Comparison of ENCODE assay signal across 8 mouse cellular contexts in genomic region chr1:157552749-157553451, GRCm38 (mm10). TPM values are rescaled to one million over a fixed set of nuclear protein-coding genes. Genes with fewer than 3 reads are reported as not detected.
DNase-seq lines count a peak whose midpoint lies in the region; ATAC-seq and TF ChIP-seq lines count a peak whose summit lies in the region.

No protein-coding gene starts in this region.

- peak; percentile 54 for ATAC-seq in lung, postnatal 0 days

- WGBS in hindbrain, embryonic 10.5 days = 60% methylated on average over 7 of the region's 7 CpGs
- WGBS in lung, postnatal 0 days = 62% methylated on average over 7 of the region's 7 CpGs

- peaks cover 21 to 55% of the 10 kb centered on the region in 2 experiments for H3K4me1 ChIP-seq in CH12.LX (ENCODE audit: control insufficient read depth in 1 of 2, insufficient read depth in 2 of 2)
- H3K4me1 ChIP-seq in hindbrain, embryonic 10.5 days (replicated peaks) = peaks cover 19% of the 10 kb centered on the region
- peaks cover 3% of the 10 kb centered on the region; the same call in 1 of the 2 replicates for H3K4me1 ChIP-seq in lung, postnatal 0 days (ENCODE audit: insufficient read depth, low read depth, low read length)

- H3K4me3 ChIP-seq in CH12.LX (replicated peaks in 1 of 3; ENCODE audit: low read depth in 2 of 3, low read length in 2 of 3, poor library complexity in 1 of 3) = no peak overlapping the region
- H3K4me3 ChIP-seq in hindbrain, embryonic 10.5 days = no peak overlapping the region
- no peak overlapping the region for H3K4me3 ChIP-seq in lung, postnatal 0 days (ENCODE audit: low read depth, low read length)

- DNase-seq in CH12.LX (ENCODE audit: extremely low read depth) = peak; percentile 80
- DNase-seq in adipocyte (ENCODE audit: low spot score) = peak; percentile 70
- DNase-seq in embryo, embryonic 10 days (ENCODE audit: low spot score) = peak; percentile 83
- peak; percentile 70 for DNase-seq in hindbrain, embryonic 10.5 days (ENCODE audit: low spot score)
- DNase-seq in layer of hippocampus, adult 18-20 months (ENCODE audit: low spot score in 2 of 2) = peak; percentile 72 to 89
- peak; percentile 85 for DNase-seq in lung, postnatal 0 days (ENCODE audit: low spot score)
- DNase-seq in ovary, postnatal 36 days (ENCODE audit: low spot score) = peak; percentile 48
- DNase-seq in thymus, postnatal 36 days = peak; percentile 34 to 35

- no peaks in the 10 kb centered on the region for H3K27me3 ChIP-seq in CH12.LX (replicated peaks)
- H3K27me3 ChIP-seq in hindbrain, embryonic 10.5 days (ENCODE audit: insufficient read depth, poor library complexity, severe bottlenecking) = peaks cover 36% of the 10 kb centered on the region
- no peaks in the 10 kb centered on the region for H3K27me3 ChIP-seq in lung, postnatal 0 days (replicated peaks; ENCODE audit: insufficient read depth, low read length)

- H3K27ac ChIP-seq in CH12.LX (ENCODE audit: insufficient read depth, low read depth) = no peak overlapping the region
- no peak overlapping the region for H3K27ac ChIP-seq in hindbrain, embryonic 10.5 days
- no peak overlapping the region for H3K27ac ChIP-seq in lung, postnatal 0 days (ENCODE audit: low read length)

- no peak overlapping the region for H3K4me2 ChIP-seq in CH12.LX (ENCODE audit: insufficient read depth, low read depth, poor library complexity, severe bottlenecking)
- no peak overlapping the region for H3K4me2 ChIP-seq in lung, postnatal 0 days (replicated peaks; ENCODE audit: low read depth, low read length)

- no peak for TF ChIP-seq POLR2A in CH12.LX (IDR thresholded peaks at IDR 0.05; ENCODE audit: low read depth, low read length)

- in situ Hi-C loops in CH12.LX (cut with MboI; ENCODE audit: low pct_ligation_motif_present, low pct_unique_long_range_greater_than_20kb, low sequenced_read_pairs) = loop anchor here (25.0 kb wide), 1 partner anchor 1109 kb away; no protein-coding TSS in a partner anchor

- no peak for TF ChIP-seq EP300 in CH12.LX (IDR thresholded peaks at IDR 0.05; ENCODE audit: low read length)
- TF ChIP-seq EP300 in lung, postnatal 0 days (IDR thresholded peaks at IDR 0.05) = no peak

- peaks cover 11 to 75% of the 10 kb centered on the region in 2 experiments for H3K36me3 ChIP-seq in CH12.LX (replicated peaks in 1 of 2; ENCODE audit: control insufficient read depth in 1 of 2, insufficient read depth in 1 of 2, low read length in 1 of 2)
- no peaks in the 10 kb centered on the region for H3K36me3 ChIP-seq in hindbrain, embryonic 10.5 days
- H3K36me3 ChIP-seq in lung, postnatal 0 days (ENCODE audit: insufficient read depth, low read length) = no peaks in the 10 kb centered on the region

- no peaks in the 10 kb centered on the region for H3K79me2 ChIP-seq in CH12.LX (replicated peaks; ENCODE audit: control insufficient read depth, extremely low read depth, insufficient read depth, poor library complexity, severe bottlenecking)

- TF ChIP-seq CTCF in CH12.LX (conservative IDR thresholded peaks at IDR 0.05 in 1 of 2, IDR thresholded peaks at IDR 0.05 in 1 of 2; ENCODE audit: low read depth in 2 of 2, low read length in 2 of 2) = peak; percentile 83 to 100
- peak; percentile 97 for TF ChIP-seq CTCF in lung, postnatal 0 days (IDR thresholded peaks at IDR 0.05)

- H3K9me3 ChIP-seq in CH12.LX (replicated peaks; ENCODE audit: low read length) = peaks cover 3% of the 10 kb centered on the region
- H3K9me3 ChIP-seq in hindbrain, embryonic 10.5 days = no peaks in the 10 kb centered on the region
- no peaks in the 10 kb centered on the region for H3K9me3 ChIP-seq in lung, postnatal 0 days (ENCODE audit: low read length)

- peak; percentile 81 for TF ChIP-seq RAD21 in CH12.LX (IDR thresholded peaks at IDR 0.05; ENCODE audit: low read depth, low read length)

- dilution Hi-C loops in CH12.LX (cut with MboI; ENCODE audit: extremely low pct_ligation_motif_present, extremely low pct_unique_long_range_greater_than_20kb, low sequenced_read_pairs) = no loop called here

- H3K9ac ChIP-seq in CH12.LX (ENCODE audit: insufficient read depth, low read depth) = no peak overlapping the region
- H3K9ac ChIP-seq in lung, postnatal 0 days (replicated peaks; ENCODE audit: low read depth) = no peak overlapping the region

TF ChIP-seq in CH12.LX, 34 proteins besides CTCF, POLR2A, EP300 and RAD21:
- no peak for TF ChIP-seq PAX5 (IDR thresholded peaks at IDR 0.05; ENCODE audit: low read length)
- no peak for TF ChIP-seq CHD2 (IDR thresholded peaks at IDR 0.05; ENCODE audit: low read length)
- TF ChIP-seq BHLHE40 (IDR thresholded peaks at IDR 0.05; ENCODE audit: low read depth, low read length) = no peak
- no peak for TF ChIP-seq ETS1 (conservative IDR thresholded peaks at IDR 0.05; ENCODE audit: low read depth, low read length)
- TF ChIP-seq KAT2A (IDR thresholded peaks at IDR 0.05; ENCODE audit: insufficient replicate concordance, low read length) = no peak
- TF ChIP-seq MAX (IDR thresholded peaks at IDR 0.05; ENCODE audit: low read length) = no peak
- TF ChIP-seq USF2 (conservative IDR thresholded peaks at IDR 0.05; ENCODE audit: low read depth, low read length) = no peak
- TF ChIP-seq ZKSCAN1 (IDR thresholded peaks at IDR 0.05; ENCODE audit: borderline replicate concordance, low read depth, low read length) = no peak
- TF ChIP-seq ZNF384 (IDR thresholded peaks at IDR 0.05; ENCODE audit: low read depth, low read length) = no peak
- TF ChIP-seq HCFC1 (IDR thresholded peaks at IDR 0.05; ENCODE audit: low read depth, low read length) = no peak
- TF ChIP-seq JUN (IDR thresholded peaks at IDR 0.05; ENCODE audit: insufficient read depth, low read depth, low read length) = no peak
- no peak for TF ChIP-seq MAZ (IDR thresholded peaks at IDR 0.05; ENCODE audit: low read depth, low read length)
- TF ChIP-seq SMC3 (IDR thresholded peaks at IDR 0.05; ENCODE audit: low read depth, low read length) = peak; percentile 76
- TF ChIP-seq TCF12 (IDR thresholded peaks at IDR 0.05; ENCODE audit: low read depth, low read length) = peak; percentile 34; the same call in 1 of the 2 replicates
- peak; percentile 29; the same call in 1 of the 2 replicates for TF ChIP-seq MEF2A (IDR thresholded peaks at IDR 0.05; ENCODE audit: borderline replicate concordance, low read depth, low read length)
- no peak for TF ChIP-seq UBTF (IDR thresholded peaks at IDR 0.05; ENCODE audit: low read depth, low read length)
- TF ChIP-seq NELFE (IDR thresholded peaks at IDR 0.05; ENCODE audit: low read depth, low read length) = peak; percentile 73; the same call in 1 of the 2 replicates
- no peak for TF ChIP-seq SIN3A (IDR thresholded peaks at IDR 0.05; ENCODE audit: low read length)
- TF ChIP-seq E2F4 (IDR thresholded peaks at IDR 0.05; ENCODE audit: insufficient replicate concordance, low read depth, low read length) = no peak
- no peak for TF ChIP-seq RCOR1 (conservative IDR thresholded peaks at IDR 0.05; ENCODE audit: low read depth, low read length)
- TF ChIP-seq NRF1 (IDR thresholded peaks at IDR 0.05; ENCODE audit: low read depth, low read length) = no peak
- TF ChIP-seq MAFK (IDR thresholded peaks at IDR 0.05; ENCODE audit: insufficient replicate concordance, low read length) = no peak
- TF ChIP-seq USF1 (IDR thresholded peaks at IDR 0.05; ENCODE audit: low read depth, low read length) = no peak
- TF ChIP-seq CHD1 (IDR thresholded peaks at IDR 0.05; ENCODE audit: low read depth, low read length) = no peak
- TF ChIP-seq MYC (IDR thresholded peaks at IDR 0.05; ENCODE audit: low read depth, low read length) = 0 out of 2 replicates have a peak, but pooled peaks have one; percentile 20
- TF ChIP-seq IRF4 (IDR thresholded peaks at IDR 0.05; ENCODE audit: low read depth, low read length) = 0 out of 2 replicates have a peak, but pooled peaks have one; percentile 20
- no peak for TF ChIP-seq ZC3H11A (IDR thresholded peaks at IDR 0.05; ENCODE audit: low read depth, low read length)
- no peak for TF ChIP-seq ZMIZ1 (IDR thresholded peaks at IDR 0.05; ENCODE audit: low read depth, low read length)
- no peak for TF ChIP-seq MXI1 (IDR thresholded peaks at IDR 0.05; ENCODE audit: low read depth, low read length)
- TF ChIP-seq JUND (conservative IDR thresholded peaks at IDR 0.05; ENCODE audit: low read depth, low read length) = no peak

RNA-seq across cellular contexts. Expression of gene Sec16b, which starts 46.4 kb away (rescaled TPM):
- total RNA-seq in CH12.LX (2012; rRNA removed) (10.6 and 13.9 TPM in 2 replicates), CH12.LX (2014; rRNA removed) (14.6 and 16.7 TPM in 2 replicates)
- 17.1 and 19.6 TPM in 2 replicates for polyA plus RNA-seq in CH12.LX (2012; ENCODE audit: insufficient read length, low read depth)
- polyA plus RNA-seq in hindbrain, embryonic 10.5 days (2016; fragmentation: Nextera tagmentation; extraction: Ambion mirVana) = 0.58 and 1.2 TPM in 2 replicates
- total RNA-seq in layer of hippocampus, adult 18-20 months (2021) = under 1 TPM; 0.32 to 0.46 TPM
- polyA plus RNA-seq in lung, postnatal 0 days (2015; fragmentation: Nextera tagmentation; extraction: Ambion mirVana) = 0.87 and 1.2 TPM in 2 replicates

Comparison
In these comparisons a context has a peak if more than half of its experiments do, and no peak if none do; other contexts are left out.
1. DNase-seq: peak in every context shown above with its lines; median percentile 85 in lung, postnatal 0 days; 83 in embryo, embryonic 10 days; 80 in layer of hippocampus, adult 18-20 months; 80 in CH12.LX; 70 in adipocyte; 70 in hindbrain, embryonic 10.5 days; 48 in ovary, postnatal 36 days; 34 in thymus, postnatal 36 days.